Mouse (Mus musculus): ENCODE results near the gene Brat1. TPM values are rescaled to one million over a fixed set of nuclear protein-coding genes. Genes with fewer than 3 reads are reported as not detected.

Gene Brat1
- polyA plus RNA-seq, 1 experiment from 2014 or later, result 8.5 TPM

GRCm38 (mm10) chr5:140723822-140724221 is 19.0 kb downstream of the Brat1 start, which contains the start of gene Amz1:
Gene Amz1 (plus strand): TSS chr5:140724127.
- Histone ChIP-seq H3K9me3 (ENCODE audit: control insufficient read depth, low read length) (no peaks in the 10 kb centered on the region), H3K4me3 (ENCODE audit: low read depth, low read length) (no peak within 1 kb of the TSS), H3K27ac (replicated peaks) (no peak within 1 kb of the TSS), H3K9ac (ENCODE audit: low read length) (no peak within 1 kb of the TSS), H3K4me1 (replicated peaks; ENCODE audit: control insufficient read depth, insufficient read depth) (no peaks in the 10 kb centered on the region), H3K36me3 (ENCODE audit: control insufficient read depth, insufficient read depth, low read length) (peaks cover 2% of the 10 kb centered on the region; the same call in 1 of the 2 replicates), H3K27me3 (ENCODE audit: control insufficient read depth, insufficient read depth, low read length) (no peaks in the 10 kb centered on the region), H3K4me2 (replicated peaks; ENCODE audit: low read depth) (no peak within 1 kb of the TSS)
- TF ChIP-seq CTCF (IDR thresholded peaks at IDR 0.05; ENCODE audit: low read depth) (no peak), EP300 (optimal IDR thresholded peaks at IDR 0.05) (no peak)
- 76% methylated on average over 13 of the region's 13 CpGs for WGBS
- no peak for DNase-seq (ENCODE audit: low spot score)
- no peak; the same call in 1 of the 2 replicates for ATAC-seq (ENCODE audit: low FRiP score, low TSS enrichment)

- Histone ChIP-seq H3K4me1 (replicated peaks; ENCODE audit: control insufficient read depth, insufficient read depth) (no peaks in the 10 kb centered on the region), H3K36me3 (ENCODE audit: control insufficient read depth, insufficient read depth, low read length) (no peaks in the 10 kb centered on the region), H3K9me3 (ENCODE audit: control insufficient read depth, low read length) (no peaks in the 10 kb centered on the region), H3K9ac (ENCODE audit: low read length) (no peak overlapping the region), H3K27me3 (ENCODE audit: control insufficient read depth, insufficient read depth, low read length) (no peaks in the 10 kb centered on the region), H3K4me2 (replicated peaks; ENCODE audit: low read depth) (no peak overlapping the region), H3K4me3 (ENCODE audit: low read depth, low read length) (no peak overlapping the region), H3K27ac (replicated peaks) (no peak overlapping the region)
- ATAC-seq (ENCODE audit: low FRiP score, low TSS enrichment) (no peak), DNase-seq (ENCODE audit: low spot score) (no peak)
- TF ChIP-seq EP300 (optimal IDR thresholded peaks at IDR 0.05) (no peak), CTCF (IDR thresholded peaks at IDR 0.05; ENCODE audit: low read depth) (no peak)
- WGBS, result 76% methylated on average over 7 of the region's 7 CpGs
Observed at GRCm38 (mm10) chr5:140726062-140726839, 21.4 kb downstream of the Brat1 start.

GRCm38 (mm10) chr5:140726946-140727740 is 22.3 kb downstream of the Brat1 start:
- H3K9ac ChIP-seq (ENCODE audit: low read length), result no peak overlapping the region
- ATAC-seq (ENCODE audit: low FRiP score, low TSS enrichment) (no peak), DNase-seq (ENCODE audit: low spot score) (no peak)
- no peaks in the 10 kb centered on the region for H3K4me1 ChIP-seq (replicated peaks; ENCODE audit: control insufficient read depth, insufficient read depth)
- no peak overlapping the region for H3K27ac ChIP-seq (replicated peaks)
- 77% methylated on average over 17 of the region's 17 CpGs for WGBS
- H3K4me2 ChIP-seq (replicated peaks; ENCODE audit: low read depth), result no peak overlapping the region
- H3K27me3 ChIP-seq (ENCODE audit: control insufficient read depth, insufficient read depth, low read length), result no peaks in the 10 kb centered on the region
- no peak overlapping the region for H3K4me3 ChIP-seq (ENCODE audit: low read depth, low read length)
- H3K36me3 ChIP-seq (ENCODE audit: control insufficient read depth, insufficient read depth, low read length), result no peaks in the 10 kb centered on the region
- H3K9me3 ChIP-seq (ENCODE audit: control insufficient read depth, low read length), result no peaks in the 10 kb centered on the region
- TF ChIP-seq CTCF (IDR thresholded peaks at IDR 0.05; ENCODE audit: low read depth) (no peak), EP300 (optimal IDR thresholded peaks at IDR 0.05) (no peak)

- Histone ChIP-seq H3K9ac (ENCODE audit: low read length) (no peak overlapping the region), H3K27me3 (ENCODE audit: control insufficient read depth, insufficient read depth, low read length) (no peaks in the 10 kb centered on the region), H3K36me3 (ENCODE audit: control insufficient read depth, insufficient read depth, low read length) (no peaks in the 10 kb centered on the region), H3K4me3 (ENCODE audit: low read depth, low read length) (no peak overlapping the region), H3K4me1 (replicated peaks; ENCODE audit: control insufficient read depth, insufficient read depth) (no peaks in the 10 kb centered on the region), H3K9me3 (ENCODE audit: control insufficient read depth, low read length) (no peaks in the 10 kb centered on the region), H3K27ac (replicated peaks) (no peak overlapping the region), H3K4me2 (replicated peaks; ENCODE audit: low read depth) (no peak overlapping the region)
- DNase-seq (ENCODE audit: low spot score) (no peak), ATAC-seq (ENCODE audit: low FRiP score, low TSS enrichment) (no peak)
- TF ChIP-seq EP300 (optimal IDR thresholded peaks at IDR 0.05) (no peak), CTCF (IDR thresholded peaks at IDR 0.05; ENCODE audit: low read depth) (no peak)
- 89% methylated on average over 11 of the region's 11 CpGs for WGBS
Observed at GRCm38 (mm10) chr5:140731040-140731797, 26.4 kb downstream of the Brat1 start.

- 58% methylated on average over 4 of the region's 4 CpGs for WGBS
- DNase-seq (ENCODE audit: low spot score) (no peak), ATAC-seq (ENCODE audit: low FRiP score, low TSS enrichment) (no peak)
- no peak overlapping the region for H3K4me3 ChIP-seq (ENCODE audit: low read depth, low read length)
- H3K4me1 ChIP-seq (replicated peaks; ENCODE audit: control insufficient read depth, insufficient read depth), result no peaks in the 10 kb centered on the region
- TF ChIP-seq EP300 (optimal IDR thresholded peaks at IDR 0.05) (no peak), CTCF (IDR thresholded peaks at IDR 0.05; ENCODE audit: low read depth) (peak; percentile 53)
- H3K27ac ChIP-seq (replicated peaks), result no peak overlapping the region
- H3K4me2 ChIP-seq (replicated peaks; ENCODE audit: low read depth), result no peak overlapping the region
- H3K36me3 ChIP-seq (ENCODE audit: control insufficient read depth, insufficient read depth, low read length), result no peaks in the 10 kb centered on the region
- H3K27me3 ChIP-seq (ENCODE audit: control insufficient read depth, insufficient read depth, low read length), result no peaks in the 10 kb centered on the region
- no peak overlapping the region for H3K9ac ChIP-seq (ENCODE audit: low read length)
- no peaks in the 10 kb centered on the region for H3K9me3 ChIP-seq (ENCODE audit: control insufficient read depth, low read length)
Observed at GRCm38 (mm10) chr5:140732195-140732594, 27.4 kb downstream of the Brat1 start.
